Mouse (Mus musculus) layer of hippocampus, adult 9-11 months (tissue): ENCODE measurements around the gene Mgll.
A peak's percentile ranks its signal among the peaks of the same experiment; 100 is the strongest.

Experiments used
- DNase-seq: peaks from one replicate; pipeline ENCODE4 v3.0.0; 2022

Mgll gene

GRCm38 (mm10) chr6:88724313-88725195, at the start of gene Mgll:
Mgll (plus strand) TSS chr6:88724412.
- DNase-seq = peak; percentile 65

GRCm38 (mm10) chr6:88675815-88676214, 48.4 kb upstream of the Mgll start:
- DNase-seq = no peak

- peak; percentile 11 for DNase-seq
Measured at GRCm38 (mm10) chr6:88676753-88677736, 47.2 kb upstream of the Mgll start.

- DNase-seq = no peak
Measured at GRCm38 (mm10) chr6:88677738-88678137, 46.5 kb upstream of the Mgll start.

- peak; percentile 26 for DNase-seq
Measured at GRCm38 (mm10) chr6:88681026-88681425, 43.2 kb upstream of the Mgll start.

GRCm38 (mm10) chr6:88683380-88684053, 40.7 kb upstream of the Mgll start:
- no peak for DNase-seq

GRCm38 (mm10) chr6:88688171-88688570, 36.0 kb upstream of the Mgll start:
- DNase-seq = no peak

GRCm38 (mm10) chr6:88688712-88689111, 35.5 kb upstream of the Mgll start:
- DNase-seq = no peak

- no peak for DNase-seq
Measured at GRCm38 (mm10) chr6:88690211-88690610, 34.0 kb upstream of the Mgll start.

GRCm38 (mm10) chr6:88691361-88691760, 32.9 kb upstream of the Mgll start:
- no peak for DNase-seq

- no peak for DNase-seq
Measured at GRCm38 (mm10) chr6:88702887-88703286, 21.3 kb upstream of the Mgll start.

GRCm38 (mm10) chr6:88703731-88704130, 20.5 kb upstream of the Mgll start:
- DNase-seq = no peak

- no peak for DNase-seq
Measured at GRCm38 (mm10) chr6:88708401-88709278, 15.6 kb upstream of the Mgll start.

GRCm38 (mm10) chr6:88709279-88709575, 15.0 kb upstream of the Mgll start:
- DNase-seq = no peak

GRCm38 (mm10) chr6:88711313-88711712, 12.9 kb upstream of the Mgll start:
- DNase-seq = no peak

- no peak for DNase-seq
Measured at GRCm38 (mm10) chr6:88712083-88712482, 12.1 kb upstream of the Mgll start.

- no peak for DNase-seq
Measured at GRCm38 (mm10) chr6:88713320-88713719, 10.9 kb upstream of the Mgll start.

GRCm38 (mm10) chr6:88714200-88714674, 10.0 kb upstream of the Mgll start:
- DNase-seq = no peak

GRCm38 (mm10) chr6:88715378-88715781, 8.8 kb upstream of the Mgll start:
- DNase-seq = no peak

GRCm38 (mm10) chr6:88715966-88716365, 8.2 kb upstream of the Mgll start:
- DNase-seq = no peak

- no peak for DNase-seq
Measured at GRCm38 (mm10) chr6:88717143-88718032, 6.8 kb upstream of the Mgll start.
